Mouse (Mus musculus) MEL (cell line): ENCODE results near the gene Nfix. TPM values are rescaled to one million over a fixed set of nuclear protein-coding genes. Genes with fewer than 3 reads are reported as not detected.

Experiments used
- DNase-seq: peaks from one replicate; pipeline ENCODE4 v3.0.0; 2011; ENCODE audit warnings: low read depth, low spot score
- H3K27ac ChIP-seq: 2 replicates; pipeline ENCODE4 v1.5.1; 2012; ENCODE audit warnings: low read depth, mild to moderate bottlenecking, control low read depth, low read length, moderate library complexity; ENCODE audit not compliant: control insufficient read depth
- H3K27me3 ChIP-seq, 2 experiments: fragments of 150-350 bp in 1 of 2; sonication (generic) in 1 of 2; 2 replicates each; pipeline ENCODE4 v1.6.1; 2012; ENCODE audit warnings: low read length in 2 of 2, mild to moderate bottlenecking in 2 of 2, improper control_type of control experiment in 1 of 2, moderate library complexity in 1 of 2; ENCODE audit not compliant: insufficient read depth in 2 of 2, control insufficient read depth in 1 of 2
- H3K36me3 ChIP-seq, 2 experiments: 2 replicates each; pipeline ENCODE4 v1.6.1; 2012 to 2014; ENCODE audit warnings: low read length in 2 of 2, improper control_type of control experiment in 1 of 2, inconsistent platforms in 1 of 2, mild to moderate bottlenecking in 1 of 2; ENCODE audit not compliant: insufficient read depth in 2 of 2, control insufficient read depth in 1 of 2
- H3K4me1 ChIP-seq, 2 experiments: fragments of 150-350 bp in 1 of 2; sonication (generic) in 1 of 2; 2 replicates each; pipeline ENCODE4 v1.6.1; 2012; ENCODE audit warnings: low read length in 2 of 2, improper control_type of control experiment in 1 of 2, mild to moderate bottlenecking in 1 of 2; ENCODE audit not compliant: insufficient read depth in 2 of 2, control insufficient read depth in 1 of 2
- H3K4me3 ChIP-seq, 2 experiments: fragments of 150-350 bp in 1 of 2; sonication (generic) in 1 of 2; 2 replicates each; pipeline ENCODE4 v1.5.1; 2012; ENCODE audit warnings: low read depth in 2 of 2, low read length in 2 of 2, mild to moderate bottlenecking in 2 of 2, moderate library complexity in 2 of 2, control low read depth in 1 of 2, improper control_type of control experiment in 1 of 2; ENCODE audit not compliant: control insufficient read depth in 1 of 2, insufficient read depth in 1 of 2
- H3K79me2 ChIP-seq: 2 replicates; pipeline ENCODE4 v1.6.1; 2012; ENCODE audit warnings: mild to moderate bottlenecking, low read length, moderate library complexity; ENCODE audit not compliant: control insufficient read depth, poor library complexity, insufficient read depth
- H3K9ac ChIP-seq: 2 replicates; pipeline ENCODE4 v1.6.1; 2012; ENCODE audit warnings: low read depth, mild to moderate bottlenecking, control low read depth, low read length, moderate library complexity; ENCODE audit not compliant: control insufficient read depth, poor library complexity, severe bottlenecking
- H3K9me3 ChIP-seq: fragments of 150-350 bp; sonication (generic); replicated peaks from 2 replicates; pipeline ENCODE4 v1.6.1; 2012; ENCODE audit warnings: mild to moderate bottlenecking, low read length, improper control_type of control experiment, moderate library complexity; ENCODE audit not compliant: insufficient read depth
- BHLHE40 ChIP-seq: IDR thresholded peaks from 2 replicates; pipeline ENCODE4 v1.6.1; 2012; ENCODE audit warnings: low read depth, mild to moderate bottlenecking, inconsistent platforms, low read length, improper control_type of control experiment, borderline replicate concordance
- CHD1 ChIP-seq: IDR thresholded peaks from 2 replicates; pipeline ENCODE4 v1.6.1; 2012; ENCODE audit warnings: low read depth, mild to moderate bottlenecking, inconsistent platforms, low read length, improper control_type of control experiment
- E2F4 ChIP-seq: IDR thresholded peaks from 2 replicates; pipeline ENCODE4 v1.6.1; 2011; ENCODE audit warnings: low read depth, low read length, improper control_type of control experiment, borderline replicate concordance
- ELF1 ChIP-seq: IDR thresholded peaks from 2 replicates; pipeline ENCODE4 v1.6.1; 2014; ENCODE audit warnings: low read depth, mild to moderate bottlenecking, inconsistent platforms, low read length, improper control_type of control experiment, moderate library complexity
- EP300 ChIP-seq, 2 experiments: IDR thresholded peaks; 2 replicates each; pipeline ENCODE4 v1.6.1; 2011; ENCODE audit warnings: improper control_type of control experiment in 2 of 2, low read length in 2 of 2, low read depth in 1 of 2, mild to moderate bottlenecking in 1 of 2
- HCFC1 ChIP-seq: IDR thresholded peaks from 2 replicates; pipeline ENCODE4 v1.6.1; 2012; ENCODE audit warnings: low read depth, mild to moderate bottlenecking, inconsistent platforms, low read length, improper control_type of control experiment, moderate library complexity
- JUND ChIP-seq: IDR thresholded peaks from 2 replicates; pipeline ENCODE4 v1.6.1; 2011; ENCODE audit warnings: low read depth, mild to moderate bottlenecking, improper control_type of control experiment, low read length
- MAX ChIP-seq: IDR thresholded peaks from 2 replicates; pipeline ENCODE4 v1.6.1; 2011; ENCODE audit warnings: low read length, improper control_type of control experiment
- NELFE ChIP-seq: IDR thresholded peaks from 2 replicates; pipeline ENCODE4 v1.6.1; 2011; ENCODE audit warnings: low read depth, low read length, improper control_type of control experiment
- NRF1 ChIP-seq: IDR thresholded peaks from 2 replicates; pipeline ENCODE4 v1.6.1; 2014; ENCODE audit warnings: low read depth, mild to moderate bottlenecking, inconsistent platforms, low read length, improper control_type of control experiment, moderate library complexity; ENCODE audit not compliant: poor library complexity, insufficient read depth, severe bottlenecking
- POLR2AphosphoS2 ChIP-seq: IDR thresholded peaks from 2 replicates; pipeline ENCODE4 v1.6.1; 2011; ENCODE audit warnings: low read length, improper control_type of control experiment
- POLR2AphosphoS5 ChIP-seq: IDR thresholded peaks from 2 replicates; pipeline ENCODE4 v1.6.1; 2012; ENCODE audit warnings: low read depth, borderline replicate concordance, mild to moderate bottlenecking, inconsistent platforms, low read length, moderate library complexity, mixed read lengths
- RAD21 ChIP-seq: IDR thresholded peaks from 2 replicates; pipeline ENCODE4 v1.6.1; 2011; ENCODE audit warnings: mild to moderate bottlenecking, low read depth, low read length, improper control_type of control experiment
- RCOR1 ChIP-seq: IDR thresholded peaks from 2 replicates; pipeline ENCODE4 v1.6.1; 2012; ENCODE audit warnings: low read depth, mild to moderate bottlenecking, inconsistent platforms, low read length, improper control_type of control experiment
- SIN3A ChIP-seq: IDR thresholded peaks from 2 replicates; pipeline ENCODE4 v1.6.1; 2012; ENCODE audit warnings: low read length, improper control_type of control experiment, inconsistent platforms
- SMC3 ChIP-seq: IDR thresholded peaks from 2 replicates; pipeline ENCODE4 v1.6.1; 2011; ENCODE audit warnings: low read depth, low read length, improper control_type of control experiment
- TCF12 ChIP-seq: IDR thresholded peaks from 2 replicates; pipeline ENCODE4 v1.6.1; 2014; ENCODE audit warnings: low read depth, mild to moderate bottlenecking, inconsistent platforms, low read length, improper control_type of control experiment, moderate library complexity
- UBTF ChIP-seq: IDR thresholded peaks from 2 replicates; pipeline ENCODE4 v1.6.1; 2012; ENCODE audit warnings: low read depth, mild to moderate bottlenecking, inconsistent platforms, low read length, improper control_type of control experiment, moderate library complexity, borderline replicate concordance; ENCODE audit not compliant: insufficient read depth
- USF2 ChIP-seq, 2 experiments: IDR thresholded peaks; 2 replicates each; pipeline ENCODE4 v1.6.1; 2011 to 2012; ENCODE audit warnings: improper control_type of control experiment in 2 of 2, low read length in 2 of 2, borderline replicate concordance in 1 of 2, inconsistent platforms in 1 of 2, low read depth in 1 of 2, mild to moderate bottlenecking in 1 of 2; ENCODE audit not compliant: insufficient read depth in 1 of 2
- ZKSCAN1 ChIP-seq: IDR thresholded peaks from 2 replicates; pipeline ENCODE4 v1.6.1; 2012; ENCODE audit warnings: low read depth, mild to moderate bottlenecking, inconsistent platforms, low read length, improper control_type of control experiment, moderate library complexity
- ZMIZ1 ChIP-seq: IDR thresholded peaks from 2 replicates; pipeline ENCODE4 v1.6.1; 2012; ENCODE audit warnings: low read depth, mild to moderate bottlenecking, inconsistent platforms, low read length, improper control_type of control experiment, moderate library complexity
- polyA plus RNA-seq, 2 experiments: library from polyadenylated mRNA; stranded (reverse) in 1 of 2; unstranded in 1 of 2; fragments of >175 nt in 1 of 2; fragments of >200 nt in 1 of 2; gene quantifications; 2 replicates each; pipeline versions ENCODE4 v1.2.1 to v1.2.4; 2012; ENCODE audit warnings: low replicate concordance in 2 of 2, low read depth in 1 of 2; ENCODE audit not compliant: insufficient read length in 2 of 2, insufficient read depth in 1 of 2, missing spikeins in 1 of 2
- total RNA-seq: library from RNA; depleted of rRNA; stranded (reverse); fragments of 300-350 nt; gene quantifications from 2 replicates; pipeline ENCODE4 v1.2.3, GENCODE M21; 2012

Nfix gene
- total and polyA plus RNA-seq, 3 experiments: 14.4 to 29.1 TPM; not detected in 1

DNA sequence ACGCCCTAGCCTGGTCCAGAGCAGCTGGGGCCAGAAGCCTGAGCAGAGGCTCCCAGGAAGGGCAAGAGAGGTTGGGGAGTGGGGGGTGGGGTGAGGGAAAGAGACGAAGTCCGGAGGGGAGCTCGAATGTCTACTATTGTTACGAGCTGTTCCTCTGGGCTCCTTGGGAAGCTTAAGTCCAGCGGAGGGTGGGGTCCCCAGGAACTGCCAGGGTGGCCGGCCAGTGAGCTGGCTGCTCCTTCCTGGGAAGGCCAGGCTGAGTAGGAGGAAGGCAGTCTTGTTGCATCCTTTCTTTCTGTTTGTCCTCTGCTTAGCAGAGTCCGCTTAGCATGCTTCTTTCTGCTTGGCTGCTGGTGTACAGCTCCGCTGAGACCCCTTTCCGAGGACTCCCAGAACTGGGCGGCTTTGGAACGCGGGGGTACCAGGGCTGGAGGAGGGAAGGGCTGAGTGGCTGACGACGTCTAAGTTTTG, 92.0 kb downstream of the Nfix start:
- peaks cover 0 to 8% of the 10 kb centered on the region in 2 experiments; a peak in 2 of 4 replicates for H3K4me1 ChIP-seq
- no peak for TF ChIP-seq ZKSCAN1
- TF ChIP-seq NRF1: no peak
- TF ChIP-seq SIN3A: no peak
- TF ChIP-seq UBTF: no peak
- no peak for TF ChIP-seq BHLHE40
- TF ChIP-seq E2F4: no peak
- no peak for TF ChIP-seq MAX
- no peak for TF ChIP-seq USF2 (IDR thresholded peaks at IDR 0.05; ENCODE audit: borderline replicate concordance in 1 of 2, insufficient read depth in 1 of 2, low read depth in 1 of 2, low read length in 2 of 2)
- TF ChIP-seq RCOR1: no peak
- TF ChIP-seq CHD1: no peak
- TF ChIP-seq RAD21: no peak
- TF ChIP-seq EP300 (IDR thresholded peaks at IDR 0.05; ENCODE audit: low read depth in 1 of 2, low read length in 2 of 2): no peak
- TF ChIP-seq ELF1: no peak
- TF ChIP-seq ZMIZ1: no peak
- TF ChIP-seq JUND: no peak
- TF ChIP-seq POLR2AphosphoS2: no peak
- no peak overlapping the region for H3K27ac ChIP-seq
- H3K27me3 ChIP-seq: no peaks in the 10 kb centered on the region
- no peaks in the 10 kb centered on the region for H3K9me3 ChIP-seq
- peaks cover 17% of the 10 kb centered on the region for H3K79me2 ChIP-seq
- peaks cover 0 to 8% of the 10 kb centered on the region in 2 experiments; a peak in 2 of 4 replicates for H3K36me3 ChIP-seq
- no peak for DNase-seq
- H3K9ac ChIP-seq: no peak overlapping the region
- H3K4me3 ChIP-seq: no peak overlapping the region

DNA sequence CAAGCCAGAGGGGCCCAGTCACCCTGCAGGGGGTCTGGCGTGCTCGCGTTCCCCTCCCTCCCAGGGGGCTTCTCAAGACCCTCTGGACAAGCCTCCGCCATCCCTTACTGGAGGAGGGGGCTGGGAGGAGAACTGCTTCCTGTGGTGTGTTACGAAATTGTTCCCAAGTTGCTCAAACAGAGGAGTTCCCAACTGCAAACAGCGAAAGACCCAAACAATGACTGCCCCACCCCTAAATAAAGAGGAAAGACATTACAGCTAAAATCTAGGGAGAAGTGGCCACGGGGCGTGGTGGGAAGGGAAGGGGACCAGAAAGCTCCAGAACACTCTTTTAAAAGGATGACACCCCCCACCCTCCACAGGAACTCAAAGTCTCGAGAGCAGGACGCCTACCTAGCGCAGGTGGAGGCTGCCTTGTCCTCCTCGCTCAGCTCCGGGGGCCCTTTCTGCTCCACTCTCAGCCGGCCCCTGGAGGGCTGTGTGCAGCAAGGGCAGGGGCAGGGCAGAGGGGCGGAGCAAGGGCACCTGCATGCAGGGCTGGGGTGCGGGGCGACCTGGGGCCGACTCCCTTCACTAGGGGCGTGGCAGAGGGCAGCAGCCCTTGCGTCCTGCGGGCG, 92.8 kb downstream of the Nfix start:
- H3K36me3 ChIP-seq: peaks cover 0 to 8% of the 10 kb centered on the region in 2 experiments; a peak in 2 of 4 replicates
- peaks cover 24% of the 10 kb centered on the region for H3K79me2 ChIP-seq
- H3K4me1 ChIP-seq: peaks cover 0 to 9% of the 10 kb centered on the region in 2 experiments; a peak in 2 of 4 replicates
- no peak overlapping the region for H3K9ac ChIP-seq
- no peaks in the 10 kb centered on the region for H3K9me3 ChIP-seq
- no peaks in the 10 kb centered on the region for H3K27me3 ChIP-seq
- TF ChIP-seq CHD1 (no peak), TCF12 (no peak), POLR2AphosphoS5 (0 out of 2 replicates have a peak, but pooled peaks have one; percentile 74), POLR2AphosphoS2 (no peak), NELFE (no peak), SMC3 (no peak), HCFC1 (no peak)
- TF ChIP-seq, all 39 proteins: peak for 1
- Histone ChIP-seq H3K27ac (no peak overlapping the region), H3K4me3 (no peak overlapping the region)
- DNase-seq: peak; percentile 44
